In genomic region chr13:52042867-52043266, GRCm38 (mm10) we compare ENCODE assay signal across 17 mouse cellular contexts.
DNase-seq lines count a peak whose midpoint lies in the region; ATAC-seq and TF ChIP-seq lines count a peak whose summit lies in the region.
"Had no signal": no experiment of that assay in that cellular context is flagged by ENCODE, and none has a peak within 500 bp of the region (broad histone marks: within the 10 kb centered on the region; RNA-seq: fewer than 3 reads in every experiment).

No protein-coding gene starts in this region.

- TF ChIP-seq POLR2A in kidney, adult 2 months (IDR thresholded peaks at IDR 0.05; ENCODE audit: low read depth, low read length): no peak

- H3K9ac ChIP-seq in kidney, embryonic 14.5 days (ENCODE audit: low read depth, low read length): no peak overlapping the region
- H3K9ac ChIP-seq in midbrain, embryonic 11.5 days (ENCODE audit: low read length): no peak overlapping the region
- H3K9ac ChIP-seq in midbrain, postnatal 0 days (replicated peaks; ENCODE audit: low read length, poor library complexity, severe bottlenecking): no peak overlapping the region

- no peak overlapping the region for H3K4me3 ChIP-seq in heart, embryonic 10.5 days
- no peak overlapping the region for H3K4me3 ChIP-seq in kidney, adult 2 months (ENCODE audit: insufficient read depth, low read depth, low read length)
- H3K4me3 ChIP-seq in kidney, embryonic 14.5 days (ENCODE audit: low read length): no peak overlapping the region
- no peak overlapping the region for H3K4me3 ChIP-seq in midbrain, embryonic 11.5 days (ENCODE audit: low read depth, low read length)
- H3K4me3 ChIP-seq in midbrain, postnatal 0 days (ENCODE audit: low read depth, low read length): no peak overlapping the region

- no peak for TF ChIP-seq CTCF in kidney, adult 2 months (conservative IDR thresholded peaks at IDR 0.05; ENCODE audit: insufficient read depth, insufficient read length, low read depth, low read length)
- TF ChIP-seq CTCF in midbrain, postnatal 0 days (IDR thresholded peaks at IDR 0.05): no peak

- intact Hi-C loops in heart, postnatal 10 days (cut with DNase I): no loop called here

- no peak for DNase-seq in heart, embryonic 10.5 days (ENCODE audit: low spot score)
- DNase-seq in heart, postnatal 10 days: no peak
- peak; percentile 54 for DNase-seq in kidney, adult 2 months
- DNase-seq in midbrain, embryonic 11.5 days (ENCODE audit: low spot score, missing footprints): peak; percentile 77
- DNase-seq in midbrain, postnatal 0 days (ENCODE audit: low spot score): no peak
- DNase-seq: adrenal gland, adult 2 months; adrenal gland, adult 8-10 months; adrenal gland, postnatal 10 days; adrenal gland, postnatal 25 days; adrenal gland, postnatal 36 days; B cell, adult 2 months had no signal

- H3K36me3 ChIP-seq in heart, embryonic 10.5 days: no peaks in the 10 kb centered on the region
- H3K36me3 ChIP-seq in kidney, adult 2 months (ENCODE audit: control insufficient read depth, insufficient read depth, low read length): no peaks in the 10 kb centered on the region
- no peaks in the 10 kb centered on the region for H3K36me3 ChIP-seq in kidney, embryonic 14.5 days (ENCODE audit: control insufficient read depth, insufficient read depth, low read length)
- no peaks in the 10 kb centered on the region for H3K36me3 ChIP-seq in midbrain, embryonic 11.5 days (ENCODE audit: control insufficient read depth, insufficient read depth, low read length)
- no peaks in the 10 kb centered on the region for H3K36me3 ChIP-seq in midbrain, postnatal 0 days (ENCODE audit: insufficient read depth, low read length)
- H3K36me3 ChIP-seq: G1E had no signal

- 92% methylated on average over 3 of the region's 3 CpGs for WGBS in heart, embryonic 10.5 days
- 92% methylated on average over 3 of the region's 3 CpGs for whole genome bisulfite sequencing in kidney, adult 2 months
- WGBS in kidney, embryonic 14.5 days: 93% methylated on average over 3 of the region's 3 CpGs
- 92% methylated on average over 3 of the region's 3 CpGs for WGBS in midbrain, embryonic 11.5 days
- WGBS in midbrain, postnatal 0 days: 96% methylated on average over 3 of the region's 3 CpGs

- no peak overlapping the region for H3K4me2 ChIP-seq in kidney, embryonic 14.5 days (replicated peaks; ENCODE audit: low read depth, low read length)
- H3K4me2 ChIP-seq in midbrain, embryonic 11.5 days: no peak overlapping the region
- no peak overlapping the region for H3K4me2 ChIP-seq in midbrain, postnatal 0 days (ENCODE audit: low read depth, low read length, poor library complexity, severe bottlenecking)

- H3K4me1 ChIP-seq in heart, embryonic 10.5 days: peaks cover 44% of the 10 kb centered on the region
- H3K4me1 ChIP-seq in kidney, adult 2 months (ENCODE audit: control insufficient read depth, insufficient read depth, low read length): no peaks in the 10 kb centered on the region
- peaks cover 13% of the 10 kb centered on the region; the same call in 1 of the 2 replicates for H3K4me1 ChIP-seq in kidney, embryonic 14.5 days (ENCODE audit: control insufficient read depth, insufficient read depth, low read length)
- H3K4me1 ChIP-seq in midbrain, embryonic 11.5 days (ENCODE audit: control insufficient read depth, insufficient read depth, low read length): no peaks in the 10 kb centered on the region
- H3K4me1 ChIP-seq in midbrain, postnatal 0 days (ENCODE audit: insufficient read depth, low read length): peaks cover 4% of the 10 kb centered on the region; the same call in 1 of the 2 replicates

- peaks cover 3% of the 10 kb centered on the region; the same call in 1 of the 2 replicates for H3K27me3 ChIP-seq in heart, embryonic 10.5 days (ENCODE audit: insufficient read depth, poor library complexity, severe bottlenecking)
- no peaks in the 10 kb centered on the region for H3K27me3 ChIP-seq in kidney, adult 2 months (replicated peaks; ENCODE audit: control insufficient read depth, insufficient read depth, low read length)
- H3K27me3 ChIP-seq in kidney, embryonic 14.5 days (ENCODE audit: control insufficient read depth, insufficient read depth, low read length): no peaks in the 10 kb centered on the region
- no peaks in the 10 kb centered on the region for H3K27me3 ChIP-seq in midbrain, embryonic 11.5 days (ENCODE audit: control insufficient read depth, insufficient read depth, low read length)
- H3K27me3 ChIP-seq in midbrain, postnatal 0 days (ENCODE audit: insufficient read depth, low read length): no peaks in the 10 kb centered on the region
- H3K27me3 ChIP-seq: CH12.LX, Patski had no signal

- no peaks in the 10 kb centered on the region for H3K9me3 ChIP-seq in heart, embryonic 10.5 days
- no peaks in the 10 kb centered on the region; the same call in 1 of the 2 replicates for H3K9me3 ChIP-seq in kidney, embryonic 14.5 days (ENCODE audit: control insufficient read depth, low read length)
- no peaks in the 10 kb centered on the region for H3K9me3 ChIP-seq in midbrain, embryonic 11.5 days (ENCODE audit: control insufficient read depth, low read length)
- H3K9me3 ChIP-seq in midbrain, postnatal 0 days (ENCODE audit: low read length): no peaks in the 10 kb centered on the region
- H3K9me3 ChIP-seq: G1E had no signal

- ATAC-seq in kidney, embryonic 14.5 days (ENCODE audit: low FRiP score, low TSS enrichment): no peak
- ATAC-seq in midbrain, embryonic 11.5 days (ENCODE audit: low FRiP score): no peak
- ATAC-seq in midbrain, postnatal 0 days (ENCODE audit: low FRiP score): no peak
- ATAC-seq: activated CD4-positive, CD25-positive, alpha-beta regulatory T cell, adult 4 months; CD4-positive, CD25-positive, alpha-beta regulatory T cell, adult 4 months; Patski had no signal

- H3K27ac ChIP-seq in heart, embryonic 10.5 days: peak overlapping the region; percentile 79; the same call in 1 of the 2 replicates
- no peak overlapping the region for H3K27ac ChIP-seq in kidney, adult 2 months (ENCODE audit: insufficient read depth, low read depth, low read length)
- no peak overlapping the region for H3K27ac ChIP-seq in kidney, embryonic 14.5 days (ENCODE audit: low read depth, low read length)
- H3K27ac ChIP-seq in midbrain, embryonic 11.5 days (ENCODE audit: low read depth, low read length): no peak overlapping the region
- no peak overlapping the region for H3K27ac ChIP-seq in midbrain, postnatal 0 days (ENCODE audit: low read depth, low read length)

Comparison
In these comparisons a context has a peak if more than half of its experiments do, and no peak if none do; other contexts are left out.
1. DNase-seq: peak in kidney, adult 2 months (single experiment) and midbrain, embryonic 11.5 days (single experiment); none in heart, embryonic 10.5 days (single experiment), heart, postnatal 10 days (0 of 2) and midbrain, postnatal 0 days (single experiment).